Mouse (Mus musculus) liver, embryonic 12.5 days (tissue): Measurements from ENCODE around the gene Tdrkh. TPM values are rescaled to one million over a fixed set of nuclear protein-coding genes. Genes with fewer than 3 reads are reported as not detected.

ENCODE experiments used
- ATAC-seq: fragments of 200-750 bp; cut with Nextera tagmentation; 2 replicates; pipeline ENCODE4 v1.8.0; 2017; ENCODE audit warnings: moderate number of reproducible peaks, mild to moderate bottlenecking, moderate library complexity
- H3K27ac ChIP-seq: fragments of 300-500 bp; sonication (generic); 2 replicates; pipeline ENCODE4 v1.5.1; 2016; ENCODE audit warnings: mild to moderate bottlenecking
- H3K27me3 ChIP-seq: fragments of 300-500 bp; sonication (generic); replicated peaks from 2 replicates; pipeline ENCODE4 v1.6.1; 2016; ENCODE audit warnings: mild to moderate bottlenecking, moderate library complexity
- H3K36me3 ChIP-seq: fragments of 300-500 bp; sonication (generic); 2 replicates; pipeline ENCODE4 v1.6.1; 2016; ENCODE audit warnings: mild to moderate bottlenecking, moderate library complexity
- H3K4me1 ChIP-seq: fragments of 300-500 bp; sonication (generic); 2 replicates; pipeline ENCODE4 v1.6.1; 2016
- H3K4me2 ChIP-seq: fragments of 300-500 bp; sonication (generic); 2 replicates; pipeline ENCODE4 v1.6.1; 2016; ENCODE audit warnings: mild to moderate bottlenecking, moderate library complexity
- H3K4me3 ChIP-seq: fragments of 300-500 bp; sonication (generic); 2 replicates; pipeline ENCODE4 v1.5.1; 2016; ENCODE audit warnings: mild to moderate bottlenecking, moderate library complexity
- H3K9ac ChIP-seq: fragments of 300-500 bp; sonication (generic); 2 replicates; pipeline ENCODE4 v1.6.1; 2016; ENCODE audit warnings: mild to moderate bottlenecking, moderate library complexity
- H3K9me3 ChIP-seq: fragments of 300-500 bp; sonication (generic); replicated peaks from 2 replicates; pipeline ENCODE4 v1.6.1; 2016; ENCODE audit warnings: mild to moderate bottlenecking, moderate library complexity
- WGBS: fragments of 180-500 bp; shearing (Covaris S2); methylation state at CpG from one replicate; pipeline ENCODE4 v1.1.7; 2016; ENCODE audit not compliant: insufficient replicate concordance; 5-methylcytosine and 5-hydroxymethylcytosine counted together
- polyA plus RNA-seq: library from polyadenylated mRNA; unstranded; fragments of >200 nt; fragmentation: Nextera tagmentation; extraction: Ambion mirVana; gene quantifications from 2 replicates; pipeline ENCODE4 v1.2.1, GENCODE M21; 2016

Gene Tdrkh
- polyA plus RNA-seq, 1 experiment from 2014 or later = 11.1 TPM

GRCm38 (mm10) chr3:94374636-94375035, 38.4 kb upstream of the Tdrkh start:
- no peak overlapping the region for H3K27ac ChIP-seq
- peaks cover 14% of the 10 kb centered on the region for H3K4me1 ChIP-seq
- peaks cover 56% of the 10 kb centered on the region for H3K27me3 ChIP-seq
- H3K4me3 ChIP-seq = no peak overlapping the region
- ATAC-seq = no peak
- no peaks in the 10 kb centered on the region for H3K36me3 ChIP-seq
- no peaks in the 10 kb centered on the region for H3K9me3 ChIP-seq
- no peak overlapping the region for H3K4me2 ChIP-seq
- no peak overlapping the region for H3K9ac ChIP-seq

DNA sequence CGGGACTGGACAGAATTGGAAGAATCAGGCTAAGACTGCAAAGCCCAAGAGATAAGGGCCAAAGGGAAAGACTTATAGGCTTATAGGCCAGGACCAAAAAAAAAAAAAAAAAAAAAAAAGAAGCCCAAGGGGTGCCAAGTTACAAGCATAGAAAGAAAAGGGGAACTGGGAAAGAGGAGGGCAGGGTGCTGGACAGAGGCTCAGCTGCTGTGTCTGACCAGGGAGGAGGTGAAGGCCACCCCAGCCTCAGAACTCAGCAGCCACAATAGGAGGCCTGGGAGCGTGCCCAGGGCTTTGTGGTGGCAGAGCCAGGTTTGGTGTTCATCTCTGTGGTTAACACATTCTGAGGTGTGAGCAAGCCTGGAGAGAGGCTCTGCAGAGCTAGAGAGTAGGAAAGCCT, 37.9 kb upstream of the Tdrkh start:
- no peak for ATAC-seq
- Histone ChIP-seq H3K36me3 (no peaks in the 10 kb centered on the region), H3K4me1 (peaks cover 9% of the 10 kb centered on the region), H3K4me2 (no peak overlapping the region), H3K27me3 (peaks cover 56% of the 10 kb centered on the region), H3K4me3 (no peak overlapping the region), H3K27ac (no peak overlapping the region), H3K9ac (no peak overlapping the region), H3K9me3 (no peaks in the 10 kb centered on the region)
- 48% methylated on average over 2 of the region's 2 CpGs for WGBS

DNA sequence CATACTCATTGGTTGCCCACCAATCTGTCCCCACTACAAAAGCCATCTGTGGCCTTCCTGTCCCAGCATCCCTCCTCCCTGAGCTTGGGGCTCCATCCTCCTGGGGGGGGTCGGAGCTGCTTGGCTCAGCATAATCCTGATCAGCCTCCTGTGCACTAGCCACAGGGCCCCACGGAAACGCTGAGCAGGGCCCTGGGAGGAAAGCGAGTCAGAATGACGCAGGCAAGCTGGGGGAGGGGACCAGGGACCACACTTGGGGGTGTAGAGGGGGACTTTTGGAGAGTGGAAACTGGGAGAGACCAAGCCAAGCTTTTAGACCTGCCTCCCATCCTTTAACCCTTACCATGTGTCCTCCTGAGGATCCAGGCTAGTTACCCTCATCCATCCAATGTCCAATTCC, 37.2 kb upstream of the Tdrkh start:
- Histone ChIP-seq H3K4me1 (peaks cover 9% of the 10 kb centered on the region), H3K4me3 (no peak overlapping the region), H3K9me3 (no peaks in the 10 kb centered on the region), H3K9ac (no peak overlapping the region), H3K27me3 (peaks cover 56% of the 10 kb centered on the region), H3K27ac (no peak overlapping the region), H3K36me3 (no peaks in the 10 kb centered on the region), H3K4me2 (no peak overlapping the region)
- 32% methylated on average over 5 of the region's 5 CpGs for WGBS
- no peak for ATAC-seq

DNA sequence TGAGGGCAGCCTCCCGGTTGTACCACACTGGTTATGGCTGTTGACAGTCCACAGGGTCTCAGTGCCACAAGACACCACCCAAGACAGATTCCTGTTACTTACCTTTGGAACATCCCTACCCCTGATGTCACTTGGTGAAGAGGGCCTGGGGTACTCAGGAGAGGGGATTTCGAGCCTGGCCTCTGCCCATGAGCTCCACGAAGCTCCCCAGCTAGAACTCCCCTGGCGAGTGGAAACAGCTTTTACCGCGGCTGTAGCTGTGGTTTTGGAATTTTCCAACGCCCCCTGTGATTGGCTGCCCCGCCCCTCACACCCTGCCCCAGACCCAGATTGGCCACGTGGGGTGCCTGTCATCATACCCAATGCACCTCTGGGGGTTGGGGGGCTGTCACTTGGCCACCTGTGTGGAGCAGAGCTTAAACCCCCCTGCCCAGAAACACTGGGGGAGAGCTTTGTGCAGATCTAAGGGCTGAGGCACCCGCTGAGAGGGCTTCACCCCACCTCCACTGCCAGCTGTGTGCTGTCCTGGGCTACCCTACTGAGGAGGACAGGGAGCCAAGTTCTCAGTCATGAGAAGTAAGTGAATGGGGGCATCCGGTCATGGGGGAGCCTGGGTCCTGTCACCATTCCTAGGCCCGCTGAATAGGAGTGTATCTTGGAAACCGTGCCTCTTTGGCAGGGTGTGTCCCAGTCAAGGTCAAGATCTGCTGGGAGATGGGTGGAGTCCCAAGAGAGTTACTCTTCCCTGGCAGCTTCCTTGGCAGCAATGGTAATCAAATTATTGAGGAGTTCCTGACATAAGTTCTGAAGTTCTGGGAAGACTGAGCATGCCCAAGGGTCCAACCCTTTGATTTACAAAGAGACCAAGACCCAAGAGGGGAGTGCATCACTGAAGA, 35.8 kb upstream of the Tdrkh start:
- 13% methylated on average over 13 of the region's 13 CpGs for WGBS
- Histone ChIP-seq H3K4me3 (no peak overlapping the region), H3K4me2 (no peak overlapping the region), H3K27ac (no peak overlapping the region), H3K27me3 (peaks cover 47% of the 10 kb centered on the region), H3K9me3 (no peaks in the 10 kb centered on the region), H3K36me3 (no peaks in the 10 kb centered on the region), H3K9ac (no peak overlapping the region), H3K4me1 (peaks cover 9% of the 10 kb centered on the region)
- ATAC-seq = no peak

DNA sequence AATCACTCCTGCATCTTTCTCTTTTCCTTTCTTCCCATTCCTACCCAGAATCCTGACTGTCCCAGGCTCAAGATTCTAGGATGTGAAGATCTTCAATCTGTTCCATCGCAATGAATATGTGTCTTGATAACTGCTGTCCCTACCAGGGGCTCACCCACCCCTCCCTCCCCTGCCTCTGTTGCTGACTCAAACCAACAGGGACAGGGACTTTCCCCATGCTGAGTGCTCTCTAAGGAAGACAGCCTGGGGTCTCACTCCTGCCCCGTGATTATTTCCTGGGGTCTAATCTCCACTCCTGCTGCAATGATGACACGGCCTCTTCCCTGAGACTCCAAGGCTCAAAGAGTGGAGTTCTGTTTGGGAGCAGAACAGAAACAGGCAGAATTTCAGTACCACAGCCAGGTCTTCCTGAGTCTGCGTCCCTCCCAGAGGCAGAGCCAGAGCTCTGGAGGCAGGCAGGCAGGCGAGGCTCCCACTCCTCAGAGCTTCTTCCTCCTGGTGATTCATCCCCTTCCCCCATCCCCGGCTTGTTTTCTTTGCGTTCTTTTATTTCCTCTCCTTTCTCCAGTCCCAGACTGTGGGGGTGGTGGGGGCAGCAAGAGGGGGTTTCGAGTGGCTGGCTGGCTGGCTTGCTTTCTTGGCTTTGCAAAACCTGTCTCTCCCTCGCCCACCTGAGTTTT, 33.1 kb upstream of the Tdrkh start:
- WGBS = 22% methylated on average over 9 of the region's 9 CpGs
- no peak overlapping the region for H3K27ac ChIP-seq
- no peak for ATAC-seq
- no peaks in the 10 kb centered on the region for H3K36me3 ChIP-seq
- H3K4me3 ChIP-seq = no peak overlapping the region
- H3K9me3 ChIP-seq = no peaks in the 10 kb centered on the region
- no peak overlapping the region for H3K9ac ChIP-seq
- H3K4me2 ChIP-seq = no peak overlapping the region
- H3K27me3 ChIP-seq = peaks cover 20% of the 10 kb centered on the region
- H3K4me1 ChIP-seq = no peaks in the 10 kb centered on the region

DNA sequence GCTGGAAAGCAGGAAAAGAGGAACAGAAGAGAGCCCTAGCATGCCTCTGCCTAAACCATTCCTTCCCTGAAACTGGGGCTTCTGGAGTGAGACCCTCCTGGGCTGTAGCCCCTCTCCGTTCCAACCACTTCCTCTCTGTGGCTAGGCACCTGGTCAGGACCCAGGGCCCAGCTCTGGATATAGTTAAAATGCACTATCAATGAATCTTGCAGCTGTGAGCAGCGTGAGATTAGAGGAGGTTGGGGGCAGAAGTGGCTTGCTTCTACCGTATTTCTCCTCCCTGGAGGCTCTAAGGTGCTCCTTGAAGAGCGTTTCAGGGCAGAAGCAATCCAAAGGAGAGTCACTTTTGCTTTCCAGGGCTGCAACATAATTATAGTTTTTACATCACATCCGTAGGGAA, 30.8 kb upstream of the Tdrkh start:
- Histone ChIP-seq H3K9me3 (no peaks in the 10 kb centered on the region), H3K36me3 (no peaks in the 10 kb centered on the region), H3K27me3 (peaks cover 7% of the 10 kb centered on the region), H3K4me1 (no peaks in the 10 kb centered on the region), H3K27ac (no peak overlapping the region), H3K4me3 (no peak overlapping the region), H3K4me2 (no peak overlapping the region), H3K9ac (no peak overlapping the region)
- 30% methylated on average over 5 of the region's 5 CpGs for WGBS
- ATAC-seq = no peak

DNA sequence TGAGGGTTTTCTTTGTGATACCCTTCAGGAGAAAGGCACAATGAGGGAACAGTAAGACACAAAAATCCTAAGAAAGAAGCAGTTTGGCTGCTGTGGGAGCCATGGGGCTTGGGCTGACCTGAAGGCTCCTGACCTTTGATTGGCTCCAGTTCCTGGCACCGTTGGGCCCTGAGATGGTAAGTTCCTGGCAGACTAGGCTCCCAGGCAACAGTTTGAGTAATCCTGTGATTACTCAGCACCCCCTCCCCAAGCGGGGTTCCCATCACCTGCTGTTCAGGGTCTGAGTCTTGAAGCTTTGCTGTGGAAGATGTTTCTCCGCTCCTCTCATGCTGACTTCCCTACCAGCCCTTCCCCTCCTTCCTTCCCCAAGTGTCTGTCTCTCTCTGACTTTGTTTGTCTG, 29.6 kb upstream of the Tdrkh start:
- WGBS = 46% methylated on average over 3 of the region's 3 CpGs
- no peak overlapping the region for H3K4me2 ChIP-seq
- no peak overlapping the region for H3K9ac ChIP-seq
- H3K9me3 ChIP-seq = no peaks in the 10 kb centered on the region
- no peak for ATAC-seq
- H3K4me3 ChIP-seq = no peak overlapping the region
- no peaks in the 10 kb centered on the region for H3K36me3 ChIP-seq
- no peak overlapping the region for H3K27ac ChIP-seq
- H3K4me1 ChIP-seq = no peaks in the 10 kb centered on the region
- peaks cover 8% of the 10 kb centered on the region for H3K27me3 ChIP-seq

DNA sequence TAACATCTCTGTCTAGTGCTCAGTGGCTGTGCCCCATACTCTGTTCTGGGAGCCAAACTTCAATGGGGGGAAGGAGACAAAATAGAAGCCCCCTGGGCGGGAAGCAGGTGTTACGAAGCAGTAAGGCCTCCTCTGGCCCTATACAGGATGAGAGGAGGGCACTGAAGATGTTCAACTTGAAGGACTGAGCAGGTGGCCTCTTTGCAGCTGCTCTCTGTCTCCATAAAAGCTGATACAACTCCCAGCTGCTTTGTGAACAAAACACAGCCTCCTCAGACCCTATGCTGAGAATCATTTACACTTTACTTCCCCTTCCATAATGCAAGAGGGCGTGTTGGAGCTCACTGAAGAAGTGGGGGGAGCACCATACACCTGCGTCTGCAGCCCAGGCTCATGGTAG, 26.4 kb upstream of the Tdrkh start:
- peaks cover 5% of the 10 kb centered on the region; the same call in 1 of the 2 replicates for H3K27me3 ChIP-seq
- H3K4me3 ChIP-seq = no peak overlapping the region
- H3K27ac ChIP-seq = no peak overlapping the region
- H3K9ac ChIP-seq = no peak overlapping the region
- no peaks in the 10 kb centered on the region for H3K9me3 ChIP-seq
- 46% methylated on average over 4 of the region's 4 CpGs for WGBS
- H3K4me2 ChIP-seq = no peak overlapping the region
- ATAC-seq = no peak
- H3K36me3 ChIP-seq = no peaks in the 10 kb centered on the region
- H3K4me1 ChIP-seq = no peaks in the 10 kb centered on the region

- WGBS = 79% methylated on average over 10 of the region's 10 CpGs
- Histone ChIP-seq H3K27ac (no peak overlapping the region), H3K4me3 (no peak overlapping the region), H3K9me3 (no peaks in the 10 kb centered on the region), H3K27me3 (peaks cover 5% of the 10 kb centered on the region; the same call in 1 of the 2 replicates), H3K36me3 (no peaks in the 10 kb centered on the region), H3K4me2 (no peak overlapping the region), H3K4me1 (no peaks in the 10 kb centered on the region), H3K9ac (no peak overlapping the region)
- ATAC-seq = no peak
Observed at GRCm38 (mm10) chr3:94387391-94387790, 25.7 kb upstream of the Tdrkh start.

DNA sequence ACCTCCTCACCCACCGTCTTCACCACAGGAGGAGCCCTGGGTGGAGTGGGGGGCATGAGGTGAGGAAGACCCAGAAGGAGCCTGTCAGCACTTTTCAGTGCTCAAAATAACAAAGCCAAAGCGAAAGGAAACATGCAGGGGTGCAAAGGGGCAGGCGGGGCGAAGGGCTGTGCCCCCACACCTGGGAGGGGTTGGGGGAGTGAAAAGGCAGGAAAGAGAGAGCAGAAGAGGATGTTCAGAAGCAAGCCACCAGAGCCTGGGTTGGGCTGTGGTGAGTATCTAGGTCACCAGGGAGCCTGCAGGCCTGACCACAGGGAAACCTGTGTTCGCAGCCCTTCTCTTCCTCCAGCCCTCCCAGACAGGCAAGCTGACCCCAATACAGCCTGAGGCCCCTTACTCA, 25.0 kb upstream of the Tdrkh start:
- Histone ChIP-seq H3K27ac (no peak overlapping the region), H3K27me3 (peaks cover 5% of the 10 kb centered on the region; the same call in 1 of the 2 replicates), H3K9ac (no peak overlapping the region), H3K9me3 (no peaks in the 10 kb centered on the region), H3K4me2 (no peak overlapping the region), H3K4me1 (no peaks in the 10 kb centered on the region), H3K36me3 (no peaks in the 10 kb centered on the region), H3K4me3 (no peak overlapping the region)
- WGBS = 36% methylated on average over 5 of the region's 5 CpGs
- no peak for ATAC-seq

GRCm38 (mm10) chr3:94389420-94389819, 23.7 kb upstream of the Tdrkh start:
- H3K9me3 ChIP-seq = no peaks in the 10 kb centered on the region
- H3K27ac ChIP-seq = no peak overlapping the region
- WGBS = 88% methylated on average over 16 of the region's 16 CpGs
- no peak overlapping the region for H3K4me2 ChIP-seq
- peaks cover 5% of the 10 kb centered on the region; the same call in 1 of the 2 replicates for H3K27me3 ChIP-seq
- H3K4me1 ChIP-seq = no peaks in the 10 kb centered on the region
- H3K36me3 ChIP-seq = no peaks in the 10 kb centered on the region
- H3K4me3 ChIP-seq = no peak overlapping the region
- no peak overlapping the region for H3K9ac ChIP-seq
- no peak for ATAC-seq

GRCm38 (mm10) chr3:94391001-94391400, 22.1 kb upstream of the Tdrkh start:
- 63% methylated on average over 5 of the region's 5 CpGs for WGBS
- no peaks in the 10 kb centered on the region for H3K9me3 ChIP-seq

More at GRCm38 (mm10) chr3:94391001-94391400, 22.1 kb upstream of the Tdrkh start:
- Histone ChIP-seq H3K4me2 (no peak overlapping the region), H3K4me3 (no peak overlapping the region), H3K4me1 (no peaks in the 10 kb centered on the region), H3K36me3 (no peaks in the 10 kb centered on the region), H3K27ac (no peak overlapping the region), H3K27me3 (peaks cover 5% of the 10 kb centered on the region; the same call in 1 of the 2 replicates), H3K9ac (no peak overlapping the region)
- ATAC-seq = no peak
